Mouse (Mus musculus) heart, embryonic 16.5 days (tissue): ENCODE results near the gene Ublcp1. TPM values are rescaled to one million over a fixed set of nuclear protein-coding genes. Genes with fewer than 3 reads are reported as not detected.

Experiments
- ATAC-seq: fragments of 200-750 bp; cut with Nextera tagmentation; replicated peaks from 2 replicates; pipeline ENCODE4 v1.8.0; 2017; ENCODE audit warnings: moderate number of reproducible peaks; ENCODE audit not compliant: insufficient read depth, low FRiP score; ENCODE audit errors: extremely low read depth
- H3K27ac ChIP-seq: fragments of 300-500 bp; sonication (generic); 2 replicates; pipeline ENCODE4 v1.5.1; 2014; ENCODE audit warnings: mild to moderate bottlenecking, low read length, control low read depth, moderate library complexity
- H3K27me3 ChIP-seq: fragments of 300-500 bp; sonication (generic); 2 replicates; pipeline ENCODE4 v1.6.1; 2014; ENCODE audit warnings: low read length, mixed read lengths; ENCODE audit not compliant: control insufficient read depth, insufficient read depth
- H3K36me3 ChIP-seq: fragments of 300-500 bp; sonication (generic); 2 replicates; pipeline ENCODE4 v1.6.1; 2014; ENCODE audit not compliant: control insufficient read depth, insufficient read depth
- H3K4me1 ChIP-seq: fragments of 300-500 bp; sonication (generic); 2 replicates; pipeline ENCODE4 v1.6.1; 2014; ENCODE audit warnings: low read length, mixed read lengths; ENCODE audit not compliant: control insufficient read depth, insufficient read depth
- H3K4me2 ChIP-seq: fragments of 300-500 bp; sonication (generic); 2 replicates; pipeline ENCODE4 v1.6.1; 2014; ENCODE audit warnings: low read depth, mild to moderate bottlenecking, control low read depth, low read length
- H3K4me3 ChIP-seq: fragments of 300-500 bp; sonication (generic); 2 replicates; pipeline ENCODE4 v1.5.1; 2014; ENCODE audit warnings: mild to moderate bottlenecking, control low read depth, low read length
- H3K9ac ChIP-seq: fragments of 300-500 bp; sonication (generic); 2 replicates; pipeline ENCODE4 v1.6.1; 2014; ENCODE audit warnings: low read length, control low read depth
- H3K9me3 ChIP-seq: fragments of 300-500 bp; sonication (generic); replicated peaks from 2 replicates; pipeline ENCODE4 v1.6.1; 2016; ENCODE audit warnings: low read length; ENCODE audit not compliant: control insufficient read depth
- WGBS: fragments of 180-500 bp; shearing (Covaris S2); extraction: QIAGEN DNeasy Blood & Tissue Kit; methylation state at CpG from one replicate; pipeline ENCODE4 v1.1.7; 2014; 5-methylcytosine and 5-hydroxymethylcytosine counted together
- polyA plus RNA-seq: library from polyadenylated mRNA; unstranded; fragments of >200 nt; fragmentation: Nextera tagmentation; extraction: Ambion mirVana; gene quantifications from 2 replicates; pipeline ENCODE4 v1.2.1, GENCODE M21; 2015

The Ublcp1 gene
- polyA plus RNA-seq, 1 experiment from 2014 or later: 44.5 TPM

DNA sequence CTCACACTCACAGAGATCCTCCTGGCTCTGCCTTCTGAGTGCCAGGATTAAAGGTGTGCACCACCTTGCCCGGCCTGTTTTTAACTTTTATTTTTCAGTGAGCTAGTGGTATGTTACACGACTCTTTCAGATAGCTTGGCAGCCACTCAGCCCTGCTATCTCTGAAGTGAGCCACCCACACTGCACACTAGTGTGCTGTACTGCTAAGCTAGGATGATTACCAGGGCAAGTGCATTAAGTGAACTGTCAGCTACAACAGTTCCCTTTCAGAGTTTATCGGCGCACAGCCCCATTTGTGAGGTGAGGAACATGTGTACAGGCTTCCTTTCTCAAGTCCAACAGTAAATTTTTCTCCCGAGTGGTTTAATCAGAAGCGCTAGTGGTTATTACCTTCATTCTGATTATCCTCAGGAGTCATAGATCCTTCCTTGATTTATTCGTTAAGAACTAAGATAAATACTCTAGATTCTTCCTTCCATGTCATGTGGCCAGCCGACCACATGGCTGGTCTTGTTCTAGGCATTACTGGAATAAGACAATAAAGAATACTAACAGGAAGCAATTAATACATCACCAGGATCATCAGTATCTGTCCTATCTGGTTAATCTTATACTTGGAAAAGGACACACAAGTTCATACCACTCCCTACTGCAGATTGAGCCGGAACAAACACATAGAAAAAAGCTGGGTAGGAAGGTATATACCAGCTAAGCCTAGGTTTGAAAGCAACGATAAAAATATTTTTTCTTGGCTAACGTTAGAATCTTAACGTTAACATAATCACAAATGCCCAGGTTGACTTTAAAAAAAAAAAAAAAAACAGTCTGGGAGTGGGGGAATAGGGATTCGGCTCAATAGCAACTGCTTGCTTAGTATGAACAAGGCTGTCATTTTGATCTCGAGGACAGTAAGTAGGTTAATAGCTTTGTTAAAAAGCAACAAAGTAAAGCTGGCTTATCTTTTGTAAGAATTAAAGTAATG, 42.0 kb upstream of the Ublcp1 start:
- no peaks in the 10 kb centered on the region for H3K9me3 ChIP-seq
- H3K4me3 ChIP-seq: no peak overlapping the region
- H3K4me2 ChIP-seq: no peak overlapping the region
- WGBS: 60% methylated on average over 14 of the region's 14 CpGs
- ATAC-seq: peak; percentile 37; the same call in 1 of the 2 replicates
- no peaks in the 10 kb centered on the region for H3K27me3 ChIP-seq
- no peaks in the 10 kb centered on the region for H3K36me3 ChIP-seq
- H3K4me1 ChIP-seq: peaks cover 9% of the 10 kb centered on the region; the same call in 1 of the 2 replicates
- H3K9ac ChIP-seq: no peak overlapping the region
- H3K27ac ChIP-seq: no peak overlapping the region

DNA sequence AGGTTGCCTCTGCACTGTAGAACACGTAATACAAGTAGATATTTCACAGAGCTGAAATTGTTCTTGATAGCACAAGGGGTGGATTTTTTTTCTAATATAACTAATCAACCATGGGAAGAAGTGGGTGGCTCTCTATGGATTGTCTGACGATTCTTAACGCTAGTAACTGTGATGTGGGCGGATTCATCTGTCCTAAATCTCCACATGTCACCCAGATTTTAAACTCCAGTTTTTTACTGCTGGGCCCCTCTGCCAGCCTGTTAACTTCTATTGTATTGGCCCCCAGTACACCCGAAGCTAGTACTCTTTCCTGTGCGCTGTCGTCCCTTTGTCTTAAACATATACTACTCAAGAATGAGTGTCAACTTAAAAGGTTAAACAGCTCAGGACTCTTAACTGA, 40.1 kb upstream of the Ublcp1 start:
- Histone ChIP-seq H3K36me3 (no peaks in the 10 kb centered on the region), H3K4me3 (no peak overlapping the region), H3K4me2 (no peak overlapping the region), H3K27ac (no peak overlapping the region), H3K9me3 (no peaks in the 10 kb centered on the region), H3K27me3 (no peaks in the 10 kb centered on the region), H3K4me1 (peaks cover 9% of the 10 kb centered on the region; the same call in 1 of the 2 replicates), H3K9ac (no peak overlapping the region)
- WGBS: 86% methylated on average over 7 of the region's 7 CpGs
- no peak for ATAC-seq

DNA sequence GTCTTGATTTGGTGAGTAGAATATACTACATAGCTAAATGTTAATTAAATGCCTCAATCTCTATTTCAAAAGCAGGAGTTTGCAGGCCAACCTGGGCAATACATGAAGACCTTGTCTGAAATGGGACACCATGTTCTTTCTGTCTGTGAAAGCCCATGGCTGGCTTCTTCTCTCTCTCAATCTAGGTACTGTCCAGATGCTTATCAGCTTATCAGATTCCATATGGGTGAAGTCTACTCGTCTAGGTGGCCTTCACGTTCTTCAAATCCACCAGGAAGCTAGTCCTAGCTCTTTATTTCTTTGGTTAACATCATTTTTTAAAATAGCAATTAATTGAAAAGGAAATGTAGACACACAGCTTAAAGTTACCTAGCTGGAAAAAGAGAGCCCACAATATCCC, 39.6 kb upstream of the Ublcp1 start:
- peaks cover 9% of the 10 kb centered on the region; the same call in 1 of the 2 replicates for H3K4me1 ChIP-seq
- 79% methylated on average over 2 of the region's 2 CpGs for WGBS
- H3K4me3 ChIP-seq: no peak overlapping the region
- H3K9me3 ChIP-seq: no peaks in the 10 kb centered on the region
- no peak for ATAC-seq
- no peak overlapping the region for H3K9ac ChIP-seq
- no peaks in the 10 kb centered on the region for H3K36me3 ChIP-seq
- no peak overlapping the region for H3K27ac ChIP-seq
- no peak overlapping the region for H3K4me2 ChIP-seq
- no peaks in the 10 kb centered on the region for H3K27me3 ChIP-seq

DNA sequence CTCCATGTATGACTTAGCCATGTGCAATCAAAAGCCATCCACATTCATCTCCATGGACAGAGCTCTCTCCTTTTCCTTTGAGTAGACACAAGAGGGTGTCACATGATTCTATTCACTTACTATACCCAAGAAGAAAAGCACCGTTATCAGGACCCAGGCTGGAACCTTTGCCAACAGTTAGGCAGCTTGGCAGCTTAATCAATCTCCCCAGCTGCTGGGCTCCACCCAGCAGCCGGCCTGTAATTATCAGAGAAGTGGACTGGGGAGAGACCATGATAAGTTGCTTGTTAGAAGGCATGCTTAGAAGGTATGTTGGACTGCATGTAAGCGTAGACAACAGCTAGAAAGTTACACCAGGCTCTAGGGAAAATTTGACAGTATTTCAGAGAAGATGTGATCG, 38.6 kb upstream of the Ublcp1 start:
- H3K36me3 ChIP-seq: no peaks in the 10 kb centered on the region
- no peak overlapping the region for H3K4me2 ChIP-seq
- peaks cover 9% of the 10 kb centered on the region; the same call in 1 of the 2 replicates for H3K4me1 ChIP-seq
- ATAC-seq: no peak
- no peak overlapping the region for H3K27ac ChIP-seq
- no peaks in the 10 kb centered on the region for H3K27me3 ChIP-seq
- H3K4me3 ChIP-seq: no peak overlapping the region
- H3K9me3 ChIP-seq: no peaks in the 10 kb centered on the region
- 38% methylated on average over 4 of the region's 4 CpGs for WGBS
- no peak overlapping the region for H3K9ac ChIP-seq

DNA sequence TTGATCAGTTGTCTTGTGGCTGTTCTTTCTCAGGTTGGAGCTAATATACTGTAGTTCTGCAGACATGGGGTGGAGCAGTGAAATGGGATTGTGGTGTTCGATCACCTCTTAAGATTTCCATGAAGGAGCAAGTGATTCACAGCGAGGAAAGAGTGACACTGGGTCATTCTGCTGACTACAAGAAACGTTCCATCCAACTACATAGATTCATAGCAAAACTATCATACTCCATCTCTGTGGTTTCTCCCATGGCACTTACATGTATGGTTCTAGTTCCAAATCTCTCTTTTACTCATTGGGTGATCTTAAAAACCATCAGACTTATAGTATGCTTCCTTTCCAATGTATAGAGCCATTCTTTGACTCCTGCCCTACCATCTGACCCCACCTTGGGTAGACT, 34.5 kb upstream of the Ublcp1 start:
- Histone ChIP-seq H3K36me3 (no peaks in the 10 kb centered on the region), H3K4me1 (peaks cover 6% of the 10 kb centered on the region; the same call in 1 of the 2 replicates), H3K4me2 (no peak overlapping the region), H3K4me3 (no peak overlapping the region), H3K9me3 (no peaks in the 10 kb centered on the region), H3K9ac (no peak overlapping the region), H3K27me3 (no peaks in the 10 kb centered on the region), H3K27ac (no peak overlapping the region)
- ATAC-seq: no peak
- WGBS: 87% methylated on average over 3 of the region's 3 CpGs

DNA sequence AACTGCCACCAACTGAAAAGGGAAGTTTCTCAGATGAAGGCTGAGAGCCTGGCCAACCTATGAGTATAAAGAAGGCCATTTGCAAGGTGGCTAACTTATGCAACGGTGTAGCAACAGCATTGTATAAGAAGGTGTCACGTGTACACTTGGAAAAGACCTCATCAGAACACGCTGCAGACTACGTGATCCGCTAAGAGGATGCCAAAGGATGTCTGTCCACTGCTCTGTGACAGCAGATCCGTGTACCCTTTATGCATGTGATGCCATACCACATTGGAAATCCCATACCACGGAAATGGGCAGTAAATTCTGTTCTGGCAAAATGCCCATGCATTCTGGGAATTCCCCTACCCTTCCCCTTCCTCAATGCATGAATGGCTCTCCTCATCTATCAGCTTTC, 33.8 kb upstream of the Ublcp1 start:
- 80% methylated on average over 7 of the region's 7 CpGs for WGBS
- H3K4me1 ChIP-seq: peaks cover 5% of the 10 kb centered on the region; the same call in 1 of the 2 replicates
- no peak overlapping the region for H3K9ac ChIP-seq
- no peaks in the 10 kb centered on the region for H3K36me3 ChIP-seq
- H3K27ac ChIP-seq: no peak overlapping the region
- no peak overlapping the region for H3K4me3 ChIP-seq
- H3K9me3 ChIP-seq: no peaks in the 10 kb centered on the region
- no peaks in the 10 kb centered on the region for H3K27me3 ChIP-seq
- ATAC-seq: no peak
- no peak overlapping the region for H3K4me2 ChIP-seq

DNA sequence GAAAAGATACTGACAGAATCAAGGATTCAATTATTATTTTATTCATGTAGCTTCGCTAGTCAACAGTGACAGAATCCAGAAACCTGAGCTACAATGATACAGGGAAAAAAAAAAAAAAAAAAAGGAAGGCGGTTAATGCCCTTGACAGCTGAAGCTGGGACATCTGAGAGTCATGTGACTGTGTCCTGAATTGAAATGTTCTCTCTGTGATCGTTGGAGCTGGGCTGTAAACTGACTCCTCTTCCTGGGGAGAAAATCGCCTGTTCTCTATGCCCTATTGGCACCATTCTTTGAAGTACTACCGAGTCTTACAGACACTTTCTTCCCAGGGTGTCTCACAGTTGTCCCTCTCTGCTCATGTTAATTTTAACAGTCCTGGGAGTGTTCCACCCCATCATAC, 32.6 kb upstream of the Ublcp1 start:
- Histone ChIP-seq H3K36me3 (no peaks in the 10 kb centered on the region), H3K4me2 (no peak overlapping the region), H3K9me3 (no peaks in the 10 kb centered on the region), H3K27me3 (no peaks in the 10 kb centered on the region), H3K4me1 (peaks cover 4% of the 10 kb centered on the region; the same call in 1 of the 2 replicates), H3K27ac (no peak overlapping the region), H3K9ac (no peak overlapping the region), H3K4me3 (no peak overlapping the region)
- 56% methylated on average over 5 of the region's 5 CpGs for WGBS
- ATAC-seq: no peak

DNA sequence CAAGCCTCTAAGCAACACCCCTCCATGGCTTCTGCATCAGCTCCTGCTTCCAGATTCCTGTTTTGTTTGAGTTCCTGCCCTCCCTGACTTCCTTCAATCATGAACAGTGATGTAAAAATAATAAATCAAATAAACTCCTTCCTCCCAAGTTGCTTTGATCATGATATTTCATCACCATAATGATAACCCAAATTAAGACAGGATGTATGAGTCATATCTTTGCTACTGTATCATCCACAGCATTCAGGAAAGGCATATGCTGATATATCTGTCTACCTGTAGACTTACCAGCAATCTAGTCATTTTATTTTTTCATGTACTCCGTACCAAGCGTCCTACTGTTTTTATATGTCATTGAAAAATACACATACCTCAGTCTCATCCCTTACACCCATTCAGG, 31.2 kb upstream of the Ublcp1 start:
- ATAC-seq: no peak
- no peaks in the 10 kb centered on the region for H3K36me3 ChIP-seq
- no peak overlapping the region for H3K4me3 ChIP-seq
- 88% methylated on average over 2 of the region's 2 CpGs for WGBS
- H3K27me3 ChIP-seq: no peaks in the 10 kb centered on the region
- no peak overlapping the region for H3K9ac ChIP-seq
- H3K9me3 ChIP-seq: no peaks in the 10 kb centered on the region
- peaks cover 4% of the 10 kb centered on the region; the same call in 1 of the 2 replicates for H3K4me1 ChIP-seq
- no peak overlapping the region for H3K27ac ChIP-seq
- H3K4me2 ChIP-seq: no peak overlapping the region

DNA sequence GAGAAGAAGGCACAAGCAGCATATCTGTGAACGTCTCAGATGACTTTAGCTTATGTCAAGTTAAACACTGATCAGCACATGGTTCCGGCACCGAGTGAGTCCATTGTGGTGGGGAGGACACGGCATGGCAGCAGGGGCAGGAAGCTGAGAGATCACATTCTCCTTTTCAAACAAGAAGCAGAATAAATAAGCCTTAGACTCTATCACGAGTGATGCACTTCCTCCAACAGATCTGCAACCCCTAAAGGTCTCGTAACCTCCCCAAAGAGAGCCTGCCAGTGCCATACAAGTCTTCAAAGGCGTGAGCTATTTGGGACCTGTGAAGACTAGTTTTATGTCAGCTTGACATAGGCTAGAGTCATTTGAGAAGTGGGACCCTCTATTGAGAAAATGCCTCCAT, 30.7 kb upstream of the Ublcp1 start:
- Histone ChIP-seq H3K36me3 (no peaks in the 10 kb centered on the region), H3K27me3 (no peaks in the 10 kb centered on the region), H3K4me2 (no peak overlapping the region), H3K4me1 (peaks cover 4% of the 10 kb centered on the region; the same call in 1 of the 2 replicates), H3K27ac (no peak overlapping the region), H3K9ac (no peak overlapping the region), H3K9me3 (no peaks in the 10 kb centered on the region), H3K4me3 (no peak overlapping the region)
- WGBS: 74% methylated on average over 7 of the region's 7 CpGs
- ATAC-seq: no peak
